Mouse (Mus musculus): ENCODE measurements around the gene Sept9. TPM values are rescaled to one million over a fixed set of nuclear protein-coding genes. Genes with fewer than 3 reads are reported as not detected.

Sept9 gene
- polyA plus RNA-seq, 1 experiment from 2014 or later, result 44.1 TPM

- Histone ChIP-seq H3K9ac (no peak overlapping the region), H3K4me3 (replicated peaks) (no peak overlapping the region), H3K27me3 (peaks cover 3% of the 10 kb centered on the region), H3K27ac (no peak overlapping the region), H3K4me2 (no peak overlapping the region), H3K36me3 (no peaks in the 10 kb centered on the region), H3K4me1 (replicated peaks) (peaks cover 37% of the 10 kb centered on the region), H3K9me3 (replicated peaks) (no peaks in the 10 kb centered on the region)
- 3% methylated on average over 4 of the region's 4 CpGs for WGBS (ENCODE audit: insufficient replicate concordance)
- ATAC-seq (ENCODE audit: low read depth) (no peak), DNase-seq (peak; percentile 58)
Measured at GRCm38 (mm10) chr11:117238169-117238568, 38.7 kb downstream of the Sept9 start.

GRCm38 (mm10) chr11:117239617-117240016, 40.2 kb downstream of the Sept9 start:
- Histone ChIP-seq H3K4me1 (replicated peaks) (peaks cover 24% of the 10 kb centered on the region), H3K4me3 (replicated peaks) (no peak overlapping the region), H3K4me2 (no peak overlapping the region), H3K9me3 (replicated peaks) (no peaks in the 10 kb centered on the region), H3K9ac (no peak overlapping the region), H3K27me3 (peaks cover 3% of the 10 kb centered on the region), H3K36me3 (no peaks in the 10 kb centered on the region), H3K27ac (no peak overlapping the region)
- 71% methylated on average over 6 of the region's 6 CpGs for WGBS (ENCODE audit: insufficient replicate concordance)
- ATAC-seq (ENCODE audit: low read depth) (no peak), DNase-seq (no peak)

- 55% methylated on average over 9 of the region's 9 CpGs for WGBS (ENCODE audit: insufficient replicate concordance)
- Histone ChIP-seq H3K4me3 (replicated peaks) (no peak overlapping the region), H3K9me3 (replicated peaks) (no peaks in the 10 kb centered on the region), H3K4me1 (replicated peaks) (peaks cover 17% of the 10 kb centered on the region), H3K36me3 (no peaks in the 10 kb centered on the region), H3K27me3 (peaks cover 1% of the 10 kb centered on the region), H3K9ac (no peak overlapping the region), H3K4me2 (no peak overlapping the region), H3K27ac (no peak overlapping the region)
- DNase-seq (no peak), ATAC-seq (ENCODE audit: low read depth) (no peak)
Measured at GRCm38 (mm10) chr11:117240322-117240721, 40.9 kb downstream of the Sept9 start.

GRCm38 (mm10) chr11:117240861-117241738, 41.6 kb downstream of the Sept9 start:
- Histone ChIP-seq H3K4me2 (no peak overlapping the region), H3K27me3 (no peaks in the 10 kb centered on the region; the same call in 1 of the 2 replicates), H3K27ac (no peak overlapping the region), H3K4me3 (replicated peaks) (no peak overlapping the region), H3K9me3 (replicated peaks) (no peaks in the 10 kb centered on the region), H3K36me3 (no peaks in the 10 kb centered on the region), H3K4me1 (replicated peaks) (peaks cover 15% of the 10 kb centered on the region), H3K9ac (no peak overlapping the region)
- WGBS (ENCODE audit: insufficient replicate concordance), result 72% methylated on average over 11 of the region's 11 CpGs
- DNase-seq, result no peak
- no peak for ATAC-seq (ENCODE audit: low read depth)

GRCm38 (mm10) chr11:117242339-117243084, 43.1 kb downstream of the Sept9 start:
- 33% methylated on average over 10 of the region's 10 CpGs for WGBS (ENCODE audit: insufficient replicate concordance)
- Histone ChIP-seq H3K36me3 (no peaks in the 10 kb centered on the region), H3K9me3 (replicated peaks) (no peaks in the 10 kb centered on the region), H3K4me1 (replicated peaks) (peaks cover 22% of the 10 kb centered on the region), H3K27me3 (no peaks in the 10 kb centered on the region; the same call in 1 of the 2 replicates), H3K4me2 (no peak overlapping the region), H3K9ac (no peak overlapping the region), H3K27ac (no peak overlapping the region), H3K4me3 (replicated peaks) (no peak overlapping the region)
- no peak for ATAC-seq (ENCODE audit: low read depth)
- DNase-seq, result no peak

GRCm38 (mm10) chr11:117243536-117244290, 44.3 kb downstream of the Sept9 start:
- Histone ChIP-seq H3K9me3 (replicated peaks) (no peaks in the 10 kb centered on the region), H3K27ac (no peak overlapping the region), H3K4me2 (no peak overlapping the region), H3K9ac (no peak overlapping the region), H3K4me3 (replicated peaks) (no peak overlapping the region), H3K4me1 (replicated peaks) (peaks cover 30% of the 10 kb centered on the region), H3K27me3 (no peaks in the 10 kb centered on the region), H3K36me3 (no peaks in the 10 kb centered on the region)
- ATAC-seq (ENCODE audit: low read depth), result no peak
- WGBS (ENCODE audit: insufficient replicate concordance), result 67% methylated on average over 12 of the region's 12 CpGs
- DNase-seq, result no peak

GRCm38 (mm10) chr11:117245041-117245725, 45.7 kb downstream of the Sept9 start:
- no peak overlapping the region for H3K4me3 ChIP-seq (replicated peaks)
- DNase-seq, result no peak
- no peaks in the 10 kb centered on the region for H3K36me3 ChIP-seq
- H3K9me3 ChIP-seq (replicated peaks), result no peaks in the 10 kb centered on the region
- no peaks in the 10 kb centered on the region for H3K27me3 ChIP-seq
- H3K27ac ChIP-seq, result no peak overlapping the region
- WGBS (ENCODE audit: insufficient replicate concordance), result 55% methylated on average over 8 of the region's 8 CpGs
- no peak overlapping the region for H3K9ac ChIP-seq
- no peak overlapping the region for H3K4me2 ChIP-seq
- peaks cover 42% of the 10 kb centered on the region for H3K4me1 ChIP-seq (replicated peaks)
- ATAC-seq (ENCODE audit: low read depth), result no peak

GRCm38 (mm10) chr11:117245846-117246245, 46.4 kb downstream of the Sept9 start:
- Histone ChIP-seq H3K4me3 (replicated peaks) (no peak overlapping the region), H3K4me2 (no peak overlapping the region), H3K36me3 (no peaks in the 10 kb centered on the region), H3K27ac (no peak overlapping the region), H3K27me3 (no peaks in the 10 kb centered on the region), H3K4me1 (replicated peaks) (peaks cover 48% of the 10 kb centered on the region), H3K9ac (no peak overlapping the region), H3K9me3 (replicated peaks) (no peaks in the 10 kb centered on the region)
- ATAC-seq (ENCODE audit: low read depth) (no peak), DNase-seq (no peak)
- WGBS (ENCODE audit: insufficient replicate concordance), result 57% methylated on average over 3 of the region's 3 CpGs

GRCm38 (mm10) chr11:117246286-117246685, 46.8 kb downstream of the Sept9 start:
- no peaks in the 10 kb centered on the region for H3K27me3 ChIP-seq
- DNase-seq, result no peak
- no peaks in the 10 kb centered on the region for H3K9me3 ChIP-seq (replicated peaks)
- peaks cover 52% of the 10 kb centered on the region for H3K4me1 ChIP-seq (replicated peaks)
- H3K4me2 ChIP-seq, result no peak overlapping the region
- H3K36me3 ChIP-seq, result no peaks in the 10 kb centered on the region
- no peak overlapping the region for H3K4me3 ChIP-seq (replicated peaks)
- H3K9ac ChIP-seq, result no peak overlapping the region
- H3K27ac ChIP-seq, result no peak overlapping the region
- 63% methylated on average over 8 of the region's 8 CpGs for WGBS (ENCODE audit: insufficient replicate concordance)
- no peak for ATAC-seq (ENCODE audit: low read depth)

GRCm38 (mm10) chr11:117246981-117247431, 47.5 kb downstream of the Sept9 start:
- DNase-seq (no peak), ATAC-seq (ENCODE audit: low read depth) (no peak)
- H3K36me3 ChIP-seq, result no peaks in the 10 kb centered on the region
- WGBS (ENCODE audit: insufficient replicate concordance), result 69% methylated on average over 9 of the region's 9 CpGs
- H3K27me3 ChIP-seq, result no peaks in the 10 kb centered on the region
- H3K27ac ChIP-seq, result no peak overlapping the region
- H3K9ac ChIP-seq, result no peak overlapping the region
- no peaks in the 10 kb centered on the region for H3K9me3 ChIP-seq (replicated peaks)
- peaks cover 56% of the 10 kb centered on the region for H3K4me1 ChIP-seq (replicated peaks)
- H3K4me3 ChIP-seq (replicated peaks), result no peak overlapping the region
- H3K4me2 ChIP-seq, result no peak overlapping the region
